Mouse (Mus musculus) neural tube, embryonic 14.5 days (tissue): ENCODE data around the gene Pltp. TPM values are rescaled to one million over a fixed set of nuclear protein-coding genes. Genes with fewer than 3 reads are reported as not detected.
"Not testable (repeated sequence)": the region's sequence is repeated elsewhere in the genome, so short reads cannot be mapped to it uniquely, and the experiment has no call there.

Experiments
- ATAC-seq: fragments of 200-750 bp; cut with Nextera tagmentation; 2 replicates; pipeline ENCODE4 v1.8.0; 2017; ENCODE audit warnings: low read depth, mild to moderate bottlenecking, moderate TSS enrichment, moderate library complexity
- H3K27ac ChIP-seq: fragments of 300-500 bp; sonication (generic); 2 replicates; pipeline ENCODE4 v1.5.1; 2014; ENCODE audit warnings: low read depth, mild to moderate bottlenecking, control low read depth, low read length, moderate library complexity, mixed read lengths
- H3K27me3 ChIP-seq: fragments of 300-500 bp; sonication (generic); 2 replicates; pipeline ENCODE4 v1.6.1; 2014; ENCODE audit warnings: low read length; ENCODE audit not compliant: control insufficient read depth, insufficient read depth
- H3K36me3 ChIP-seq: fragments of 300-500 bp; sonication (generic); 2 replicates; pipeline ENCODE4 v1.6.1; 2014; ENCODE audit warnings: low read length, mixed read lengths; ENCODE audit not compliant: control insufficient read depth, insufficient read depth
- H3K4me1 ChIP-seq: fragments of 300-500 bp; sonication (generic); 2 replicates; pipeline ENCODE4 v1.6.1; 2014; ENCODE audit warnings: low read length; ENCODE audit not compliant: control insufficient read depth, insufficient read depth
- H3K4me2 ChIP-seq: fragments of 300-500 bp; sonication (generic); 2 replicates; pipeline ENCODE4 v1.6.1; 2014; ENCODE audit warnings: mild to moderate bottlenecking, low read depth, low read length, control low read depth
- H3K4me3 ChIP-seq: fragments of 300-500 bp; sonication (generic); 2 replicates; pipeline ENCODE4 v1.5.1; 2014; ENCODE audit warnings: low read depth, low read length, control low read depth, mixed read lengths
- H3K9ac ChIP-seq: fragments of 300-500 bp; sonication (generic); replicated peaks from 2 replicates; pipeline ENCODE4 v1.6.1; 2014; ENCODE audit warnings: low read depth, mild to moderate bottlenecking, control low read depth, low read length, mixed read lengths
- H3K9me3 ChIP-seq: fragments of 300-500 bp; sonication (generic); 2 replicates; pipeline ENCODE4 v1.6.1; 2016; ENCODE audit warnings: low read length; ENCODE audit not compliant: control insufficient read depth
- WGBS: fragments of 180-500 bp; shearing (Covaris S2); extraction: QIAGEN DNeasy Blood & Tissue Kit; methylation state at CpG from one replicate; pipeline ENCODE4 v1.1.7; 2014; 5-methylcytosine and 5-hydroxymethylcytosine counted together
- polyA plus RNA-seq: library from polyadenylated mRNA; unstranded; fragments of >200 nt; fragmentation: Nextera tagmentation; extraction: Ambion mirVana; gene quantifications from 2 replicates; pipeline ENCODE4 v1.2.1, GENCODE M21; 2014

The Pltp gene
- polyA plus RNA-seq, 1 experiment from 2014 or later, result 59.0 TPM

DNA sequence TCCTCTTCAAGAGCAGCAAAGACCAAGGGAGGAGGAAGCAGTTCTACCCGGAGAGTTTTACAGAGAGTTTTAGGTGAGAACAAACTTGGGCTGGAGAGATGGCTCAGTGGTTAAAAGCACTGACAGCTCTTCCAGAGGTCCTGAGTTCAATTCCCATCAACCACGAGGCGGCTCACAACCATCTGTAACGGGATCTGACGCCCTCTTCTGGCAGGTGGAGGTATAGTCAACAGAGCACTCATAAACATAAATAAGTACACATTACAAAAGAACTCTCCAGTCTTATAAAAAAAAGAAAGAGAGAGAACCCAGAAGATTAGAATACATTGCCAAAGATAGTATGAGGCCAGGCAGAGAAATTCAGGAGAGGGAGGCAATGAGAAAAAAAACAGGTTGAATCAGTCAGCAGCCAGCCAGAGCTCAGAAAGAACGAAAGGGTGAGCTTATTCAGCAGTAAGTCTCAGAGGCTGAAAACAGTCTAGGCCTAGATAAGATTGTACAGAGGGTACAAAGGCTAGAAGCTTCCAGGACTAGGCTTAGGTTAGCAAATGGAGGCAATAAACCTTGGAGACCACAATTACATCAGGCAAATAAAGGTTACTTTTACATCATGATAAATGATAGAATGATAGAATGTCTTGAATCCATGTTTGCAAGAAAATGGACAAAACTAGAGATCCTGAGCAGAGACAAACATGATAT, 14.2 kb upstream of the Pltp start:
- 60% methylated on average over 6 of the region's 6 CpGs for WGBS
- no peaks in the 10 kb centered on the region for H3K9me3 ChIP-seq
- H3K36me3 ChIP-seq, result no peaks in the 10 kb centered on the region
- no peak overlapping the region for H3K4me3 ChIP-seq
- no peak for ATAC-seq
- H3K4me2 ChIP-seq, result no peak overlapping the region
- H3K27ac ChIP-seq, result no peak overlapping the region
- no peaks in the 10 kb centered on the region for H3K27me3 ChIP-seq
- H3K4me1 ChIP-seq, result no peaks in the 10 kb centered on the region
- no peak overlapping the region for H3K9ac ChIP-seq

- no peak overlapping the region for H3K27ac ChIP-seq
- H3K9me3 ChIP-seq, result no peaks in the 10 kb centered on the region
- no peaks in the 10 kb centered on the region for H3K4me1 ChIP-seq
- H3K4me2 ChIP-seq, result no peak overlapping the region
- no peak for ATAC-seq
- H3K27me3 ChIP-seq, result no peaks in the 10 kb centered on the region
- no peak overlapping the region for H3K4me3 ChIP-seq
- no peak overlapping the region for H3K9ac ChIP-seq
- WGBS, result 77% methylated on average over 7 of the region's 7 CpGs
- no peaks in the 10 kb centered on the region for H3K36me3 ChIP-seq
Measured at GRCm38 (mm10) chr2:164868491-164868890, 11.0 kb upstream of the Pltp start.

- Histone ChIP-seq H3K4me1 (no peaks in the 10 kb centered on the region), H3K36me3 (no peaks in the 10 kb centered on the region), H3K9ac (no peak overlapping the region), H3K27ac (no peak overlapping the region), H3K4me2 (no peak overlapping the region), H3K9me3 (no peaks in the 10 kb centered on the region), H3K4me3 (no peak overlapping the region), H3K27me3 (no peaks in the 10 kb centered on the region)
- no peak for ATAC-seq
- 91% methylated on average over 7 of the region's 7 CpGs for WGBS
Measured at GRCm38 (mm10) chr2:164867566-164867965, 10.1 kb upstream of the Pltp start.

DNA sequence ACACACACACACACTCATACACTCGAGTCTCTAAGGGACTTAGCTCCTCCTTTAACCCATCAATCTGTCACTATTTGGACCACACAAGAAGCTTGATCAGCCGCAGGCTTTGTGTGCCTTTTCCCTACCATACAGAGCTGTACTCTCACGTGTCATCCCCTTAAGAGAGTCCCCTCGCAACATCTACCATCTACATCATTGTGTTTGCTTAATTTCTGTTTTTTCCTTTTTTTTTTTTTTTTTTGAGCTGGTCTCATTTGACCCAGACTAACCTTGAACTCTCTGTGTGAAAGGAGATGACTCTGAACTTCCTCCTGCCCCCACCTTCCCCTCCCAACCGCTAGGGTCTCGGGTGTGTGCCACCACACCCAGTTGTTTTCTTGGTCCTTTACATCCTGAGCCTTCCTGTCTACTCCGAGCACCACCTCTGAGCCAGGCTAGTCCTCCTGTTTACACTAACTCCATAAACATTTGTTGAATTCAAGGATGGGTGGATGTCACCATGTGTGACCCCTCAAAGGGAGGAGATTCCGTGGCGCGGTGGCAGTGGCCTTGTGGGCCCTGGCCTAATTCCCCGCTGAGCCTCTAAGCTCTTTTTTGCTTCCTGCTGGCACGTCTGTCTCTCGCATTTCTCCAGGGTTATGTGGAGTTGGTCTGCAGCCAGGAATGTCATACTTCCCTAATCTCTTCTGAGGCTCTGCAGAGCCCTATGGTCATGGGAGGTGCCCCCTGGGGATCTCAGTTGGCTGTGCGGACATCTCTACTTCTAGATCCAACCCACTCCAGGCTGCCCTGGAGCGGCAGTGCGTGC, 9.4 kb upstream of the Pltp start:
- no peak overlapping the region for H3K9ac ChIP-seq
- H3K4me2 ChIP-seq, result no peak overlapping the region
- no peak overlapping the region for H3K4me3 ChIP-seq
- H3K27me3 ChIP-seq, result no peaks in the 10 kb centered on the region
- H3K4me1 ChIP-seq, result 0 out of 2 replicates have a peak, but pooled peaks cover 2% of the 10 kb centered on the region
- WGBS, result 56% methylated on average over 16 of the region's 16 CpGs
- ATAC-seq, result no peak
- no peaks in the 10 kb centered on the region for H3K9me3 ChIP-seq
- H3K36me3 ChIP-seq, result no peaks in the 10 kb centered on the region
- no peak overlapping the region for H3K27ac ChIP-seq

GRCm38 (mm10) chr2:164864593-164864992, 7.1 kb upstream of the Pltp start:
- Histone ChIP-seq H3K9ac (no peak overlapping the region), H3K36me3 (no peaks in the 10 kb centered on the region), H3K4me3 (no peak overlapping the region), H3K4me2 (no peak overlapping the region), H3K9me3 (no peaks in the 10 kb centered on the region), H3K27ac (no peak overlapping the region), H3K27me3 (no peaks in the 10 kb centered on the region), H3K4me1 (0 out of 2 replicates have a peak, but pooled peaks cover 3% of the 10 kb centered on the region)
- no peak for ATAC-seq
- WGBS, result 91% methylated on average over 4 of the region's 4 CpGs

DNA sequence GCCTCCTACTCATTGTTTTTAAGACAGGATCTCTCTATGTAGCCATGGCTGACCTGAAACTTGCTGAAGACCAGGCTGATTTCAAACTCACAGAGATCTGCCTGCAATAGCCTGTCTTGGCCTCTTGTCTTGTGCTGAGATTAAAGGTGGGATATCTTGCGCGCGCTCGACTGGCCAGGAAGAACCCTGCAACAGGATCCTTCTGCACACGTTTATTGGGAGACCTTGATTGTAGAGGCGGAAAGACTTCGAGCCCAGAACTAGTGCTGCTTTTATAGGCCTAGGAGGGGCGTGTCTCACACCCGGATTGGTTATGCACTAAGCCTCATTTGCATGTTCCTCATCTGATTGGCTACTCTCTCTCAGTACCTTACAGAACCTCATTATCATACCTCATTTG, 5.9 kb upstream of the Pltp start:
- H3K4me3 ChIP-seq, H3K27me3 ChIP-seq, H3K27ac ChIP-seq, H3K9me3 ChIP-seq, ATAC-seq, H3K4me1 ChIP-seq, H3K4me2 ChIP-seq, H3K9ac ChIP-seq, H3K36me3 ChIP-seq: not testable (repeated sequence)
- 90% methylated on average over 7 of the region's 9 CpGs for WGBS

GRCm38 (mm10) chr2:164862179-164862861, 4.8 kb upstream of the Pltp start:
- H3K4me1 ChIP-seq, result peaks cover 9% of the 10 kb centered on the region; the same call in 1 of the 2 replicates
- no peak overlapping the region for H3K4me2 ChIP-seq
- H3K9ac ChIP-seq, result no peak overlapping the region
- H3K9me3 ChIP-seq, result no peaks in the 10 kb centered on the region
- peak overlapping the region; percentile 57; the same call in 1 of the 2 replicates for H3K27ac ChIP-seq
- ATAC-seq, result peak; percentile 58; the same call in 1 of the 2 replicates
- H3K27me3 ChIP-seq, result no peaks in the 10 kb centered on the region
- 29% methylated on average over 9 of the region's 9 CpGs for WGBS
- H3K36me3 ChIP-seq, result no peaks in the 10 kb centered on the region
- no peak overlapping the region for H3K4me3 ChIP-seq

- H3K4me3 ChIP-seq, result no peak overlapping the region
- no peak for ATAC-seq
- peaks cover 14% of the 10 kb centered on the region; the same call in 1 of the 2 replicates for H3K4me1 ChIP-seq
- no peaks in the 10 kb centered on the region for H3K36me3 ChIP-seq
- no peak overlapping the region for H3K9ac ChIP-seq
- H3K27ac ChIP-seq, result 0 out of 2 replicates have a peak overlapping the region, but pooled peaks have one; percentile 57
- H3K4me2 ChIP-seq, result no peak overlapping the region
- no peaks in the 10 kb centered on the region for H3K9me3 ChIP-seq
- WGBS, result 81% methylated on average over 4 of the region's 4 CpGs
- H3K27me3 ChIP-seq, result peaks cover 3% of the 10 kb centered on the region; the same call in 1 of the 2 replicates
Measured at GRCm38 (mm10) chr2:164861094-164861493, 3.6 kb upstream of the Pltp start.
